Mouse (Mus musculus): ENCODE results near the gene Fnip1.

The Fnip1 gene

DNA sequence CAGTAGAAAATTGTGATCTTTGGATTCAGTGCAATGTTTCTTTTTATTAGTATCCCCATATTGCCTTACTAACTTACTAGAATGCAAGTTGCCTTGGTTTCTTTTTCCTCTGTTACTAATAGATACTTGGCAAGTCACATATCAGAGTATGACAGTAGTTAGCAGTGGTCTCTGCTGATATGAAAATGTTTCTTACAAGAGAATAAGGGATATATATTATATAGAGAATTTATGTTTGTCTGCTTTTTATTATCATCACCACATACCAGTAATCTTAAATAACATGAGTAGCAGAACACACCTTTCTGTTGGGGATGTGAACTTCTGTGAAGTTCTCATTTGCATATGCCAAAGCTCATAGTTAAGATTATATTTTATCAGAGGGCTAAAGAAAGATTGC, 104.4 kb downstream of the Fnip1 start:
- no peak for DNase-seq (ENCODE audit: low spot score in 2 of 2)

DNA sequence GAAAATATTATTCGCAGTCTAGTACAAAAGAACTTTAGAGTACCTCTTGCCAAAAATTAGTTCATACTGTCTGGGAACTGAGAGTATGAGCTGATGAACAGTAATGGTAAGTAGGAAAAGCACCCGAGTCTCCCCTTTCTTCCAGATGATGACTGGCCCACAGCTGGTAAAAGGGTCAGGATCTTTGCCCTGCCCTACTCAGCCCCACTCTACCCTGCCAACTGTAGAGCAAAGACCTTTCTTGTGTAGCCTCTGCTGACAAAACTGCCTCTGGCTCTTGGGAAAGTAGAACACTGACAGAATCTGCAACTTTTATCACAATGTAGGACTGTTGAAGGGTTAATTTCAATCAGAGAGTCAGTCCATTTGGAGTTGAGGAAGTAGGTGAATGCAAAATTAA, 117.0 kb downstream of the Fnip1 start:
- no peak for DNase-seq (ENCODE audit: low spot score in 2 of 2)

DNA sequence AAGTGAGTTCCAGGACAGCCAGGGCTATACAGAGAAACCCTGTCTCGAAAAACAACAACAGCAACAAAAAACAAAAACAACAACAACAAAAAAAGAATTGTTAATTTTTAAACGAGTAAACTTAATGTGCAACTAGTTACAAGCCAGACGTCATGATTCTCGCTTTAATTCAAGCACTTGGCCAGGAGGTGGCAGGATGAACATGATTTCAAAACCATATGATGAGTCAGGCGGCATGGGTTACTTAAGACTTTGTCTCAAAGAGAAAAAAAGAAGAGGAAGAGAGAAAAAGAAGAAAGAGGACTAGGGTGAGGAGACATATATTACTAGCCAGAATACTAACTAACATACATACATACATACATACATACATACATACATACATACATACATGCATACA, 124.8 kb downstream of the Fnip1 start:
- no peak for DNase-seq (ENCODE audit: low spot score in 2 of 2)
